In the genomic region with DNA sequence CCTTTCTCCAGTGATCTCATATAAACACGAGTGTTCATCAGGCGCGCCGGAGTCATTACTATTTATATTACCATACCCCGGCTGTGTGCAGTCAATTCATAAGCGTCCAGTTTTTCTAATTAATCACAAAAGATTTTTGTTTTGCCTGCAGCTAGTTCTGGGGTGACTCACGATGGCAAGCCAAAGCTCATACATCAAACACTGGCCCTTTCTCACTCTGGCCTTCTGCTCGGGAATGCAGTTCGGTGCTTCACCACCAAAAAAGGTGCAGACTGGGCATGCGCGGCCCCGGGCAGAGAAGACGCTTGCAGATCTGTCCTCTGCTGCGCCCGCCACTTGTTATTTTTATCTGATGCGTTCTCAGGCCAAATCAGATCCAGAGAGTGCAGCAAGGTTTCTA, we compare ENCODE assay signal across 8 mouse cellular contexts.
DNase-seq lines count a peak whose midpoint lies in the region; ATAC-seq and TF ChIP-seq lines count a peak whose summit lies in the region.

No protein-coding gene starts in this region.

- H3K4me2 ChIP-seq in hindbrain, embryonic 11.5 days (replicated peaks; ENCODE audit: low read depth, low read length), result no peak overlapping the region
- H3K4me2 ChIP-seq in stomach, embryonic 14.5 days (replicated peaks; ENCODE audit: low read depth, low read length), result peak overlapping the region; percentile 22

- DNase-seq in thymus, postnatal 4 days, result peak; percentile 26
- no peak for DNase-seq in thymus, adult 2 months
- DNase-seq in forebrain, embryonic 10.5 days (ENCODE audit: extremely low spot score, low spot score), result peak; percentile 64
- peak; percentile 76 for DNase-seq in hindbrain, embryonic 11.5 days (ENCODE audit: low spot score)
- peak; percentile 93 for DNase-seq in layer of hippocampus, adult 9-11 months
- peak; percentile 67 to 77 for DNase-seq in lung, postnatal 4 days

- no peaks in the 10 kb centered on the region for H3K36me3 ChIP-seq in thymus, adult 2 months (ENCODE audit: control insufficient read depth, insufficient read depth, low read length)
- no peaks in the 10 kb centered on the region for H3K36me3 ChIP-seq in forebrain, embryonic 10.5 days (replicated peaks)
- no peaks in the 10 kb centered on the region for H3K36me3 ChIP-seq in hindbrain, embryonic 11.5 days (ENCODE audit: control insufficient read depth, insufficient read depth, low read length)
- no peaks in the 10 kb centered on the region for H3K36me3 ChIP-seq in stomach, embryonic 14.5 days (ENCODE audit: control insufficient read depth, insufficient read depth, low read length)

- TF ChIP-seq CTCF in thymus, adult 2 months (IDR thresholded peaks at IDR 0.05; ENCODE audit: borderline replicate concordance, control insufficient read depth, extremely low read depth, insufficient read depth, low read length, poor library complexity), result no peak

- no peaks in the 10 kb centered on the region for H3K9me3 ChIP-seq in forebrain, embryonic 10.5 days
- no peaks in the 10 kb centered on the region for H3K9me3 ChIP-seq in hindbrain, embryonic 11.5 days (ENCODE audit: control insufficient read depth, low read length)
- no peaks in the 10 kb centered on the region for H3K9me3 ChIP-seq in stomach, embryonic 14.5 days (ENCODE audit: control insufficient read depth, low read depth, low read length)

- WGBS in thymus, adult 2 months, result 78% methylated on average over 16 of the region's 16 CpGs
- 49% methylated on average over 16 of the region's 16 CpGs for WGBS in forebrain, embryonic 10.5 days
- 50% methylated on average over 16 of the region's 16 CpGs for WGBS in hindbrain, embryonic 11.5 days
- WGBS in stomach, embryonic 14.5 days, result 19% methylated on average over 16 of the region's 16 CpGs

- no peaks in the 10 kb centered on the region for H3K27me3 ChIP-seq in thymus, adult 2 months (ENCODE audit: control insufficient read depth, insufficient read depth, low read length)
- peaks cover 41% of the 10 kb centered on the region for H3K27me3 ChIP-seq in forebrain, embryonic 10.5 days (ENCODE audit: poor library complexity, severe bottlenecking)
- H3K27me3 ChIP-seq in hindbrain, embryonic 11.5 days (ENCODE audit: control insufficient read depth, insufficient read depth, low read length), result no peaks in the 10 kb centered on the region
- no peaks in the 10 kb centered on the region for H3K27me3 ChIP-seq in stomach, embryonic 14.5 days (ENCODE audit: control insufficient read depth, insufficient read depth, low read length)

- no peak for TF ChIP-seq POLR2A in thymus, adult 2 months (IDR thresholded peaks at IDR 0.05; ENCODE audit: control insufficient read depth, extremely low read depth, insufficient read depth, low read length, poor library complexity)

- H3K4me1 ChIP-seq in thymus, adult 2 months (replicated peaks; ENCODE audit: control insufficient read depth, insufficient read depth, low read length), result no peaks in the 10 kb centered on the region
- peaks cover 28% of the 10 kb centered on the region for H3K4me1 ChIP-seq in forebrain, embryonic 10.5 days
- H3K4me1 ChIP-seq in hindbrain, embryonic 11.5 days (replicated peaks; ENCODE audit: control insufficient read depth, insufficient read depth, low read length), result no peaks in the 10 kb centered on the region
- H3K4me1 ChIP-seq in stomach, embryonic 14.5 days (ENCODE audit: control insufficient read depth, insufficient read depth, low read length), result no peaks in the 10 kb centered on the region

- H3K4me3 ChIP-seq in thymus, adult 2 months (ENCODE audit: control insufficient read depth, insufficient read depth, low read length), result no peak overlapping the region
- H3K4me3 ChIP-seq in forebrain, embryonic 10.5 days, result no peak overlapping the region
- no peak overlapping the region for H3K4me3 ChIP-seq in hindbrain, embryonic 11.5 days (ENCODE audit: low read depth, low read length)
- H3K4me3 ChIP-seq in stomach, embryonic 14.5 days (ENCODE audit: low read depth, low read length), result no peak overlapping the region

- H3K9ac ChIP-seq in hindbrain, embryonic 11.5 days (ENCODE audit: low read depth, low read length), result no peak overlapping the region
- no peak overlapping the region for H3K9ac ChIP-seq in stomach, embryonic 14.5 days (replicated peaks; ENCODE audit: low read depth, low read length)

- no peak overlapping the region for H3K27ac ChIP-seq in thymus, adult 2 months (ENCODE audit: control insufficient read depth, insufficient read depth, low read length)
- no peak overlapping the region for H3K27ac ChIP-seq in forebrain, embryonic 10.5 days
- no peak overlapping the region for H3K27ac ChIP-seq in hindbrain, embryonic 11.5 days (ENCODE audit: low read depth, low read length)
- H3K27ac ChIP-seq in stomach, embryonic 14.5 days (ENCODE audit: low read length), result no peak overlapping the region

- ATAC-seq in hindbrain, embryonic 11.5 days (ENCODE audit: low FRiP score), result no peak
- ATAC-seq in stomach, embryonic 14.5 days (ENCODE audit: insufficient number of reproducible peaks, insufficient read depth, low FRiP score, low read depth), result peak; percentile 69
- no peak for ATAC-seq in erythroblast, adult 5-6 weeks (replicated peaks; ENCODE audit: low FRiP score, poor library complexity, severe bottlenecking)
